13 mouse cellular contexts compared by ENCODE assay signal in the genomic region with DNA sequence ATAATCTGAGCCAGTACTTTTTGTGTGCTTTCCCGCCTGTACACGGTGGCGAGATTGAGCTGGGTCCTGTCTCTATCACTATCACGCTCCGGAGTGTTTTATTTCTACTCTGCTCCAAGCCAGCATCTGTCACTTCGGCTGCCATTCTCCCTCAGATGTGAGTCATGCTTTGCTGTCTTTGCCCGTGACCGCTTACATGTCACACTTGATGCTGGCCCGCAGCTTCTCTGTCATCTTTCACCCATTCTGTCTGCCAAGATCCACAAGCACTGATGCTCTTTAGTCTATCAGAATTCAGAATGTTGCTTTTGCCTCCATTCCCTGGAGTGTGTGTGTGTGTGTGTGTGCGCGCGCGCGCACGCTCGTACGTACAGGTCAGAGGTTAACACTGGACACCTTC. TPM values are rescaled to one million over a fixed set of nuclear protein-coding genes. Genes with fewer than 3 reads are reported as not detected.
DNase-seq lines count a peak whose midpoint lies in the region; ATAC-seq lines count a peak whose summit lies in the region.
"Had no signal": no experiment of that assay in that cellular context is flagged by ENCODE, and none has a peak within 500 bp of the region (broad histone marks: within the 10 kb centered on the region; RNA-seq: fewer than 3 reads in every experiment).

No protein-coding gene starts in this region.

- ATAC-seq in neural tube, embryonic 13.5 days (ENCODE audit: low read depth) = no peak
- ATAC-seq: activated CD4-positive, CD25-positive, alpha-beta regulatory T cell, adult 4 months had no signal

- H3K9me3 ChIP-seq in neural tube, embryonic 13.5 days = no peaks in the 10 kb centered on the region

- DNase-seq in adrenal gland, postnatal 14 days = peak; percentile 62
- no peak for DNase-seq in adrenal gland, adult 8-10 months
- DNase-seq in neural tube, embryonic 10.5 days (ENCODE audit: extremely low spot score, low spot score) = no peak
- peak; percentile 14 for DNase-seq in lung, postnatal 36 days
- DNase-seq in gastrocnemius, postnatal 36 days = no peak
- DNase-seq in cerebellum, postnatal 14 days = no peak
- no peak for DNase-seq in kidney, adult 8-10 months
- DNase-seq: kidney, adult 2 months; spleen, adult 18-20 months had no signal

- no peak overlapping the region for H3K4me3 ChIP-seq in neural tube, embryonic 13.5 days

- WGBS in neural tube, embryonic 13.5 days = 94% methylated on average over 17 of the region's 17 CpGs

- no peak overlapping the region for H3K9ac ChIP-seq in neural tube, embryonic 13.5 days
- H3K9ac ChIP-seq: liver, embryonic 14.5 days had no signal

- H3K36me3 ChIP-seq in neural tube, embryonic 13.5 days = no peaks in the 10 kb centered on the region

- intact Hi-C loops in gastrocnemius, postnatal 36 days (cut with DNase I) = no loop called here

- no peak overlapping the region for H3K4me2 ChIP-seq in neural tube, embryonic 13.5 days

- H3K27ac ChIP-seq in neural tube, embryonic 13.5 days (replicated peaks) = peak overlapping the region; percentile 91
- H3K27ac ChIP-seq: liver, embryonic 14.5 days had no signal

- no peaks in the 10 kb centered on the region for H3K27me3 ChIP-seq in neural tube, embryonic 13.5 days

- H3K4me1 ChIP-seq in neural tube, embryonic 13.5 days (replicated peaks) = peaks cover 33% of the 10 kb centered on the region

RNA-seq across cellular contexts. Expression of a gene that starts 33.5 kb away (rescaled TPM):
- total RNA-seq in adrenal gland, postnatal 14 days (2021) = 1.6 and 3.5 TPM in 2 replicates
- 1 to 10 TPM in 3 of 4 experiments, under 1 TPM in 1; 0.81 to 7.0 (median 4.1) TPM for total RNA-seq in adrenal gland, adult 8-10 months (2022)
- 0.39 and 0.98 TPM in 2 replicates for polyA plus RNA-seq in neural tube, embryonic 13.5 days (2015; fragmentation: Nextera tagmentation; extraction: Ambion mirVana)
- total RNA-seq in gastrocnemius, postnatal 36 days (2021) = 1 to 10 TPM; 2.5 to 3.4 TPM
- total RNA-seq: MEL had no signal

Comparison
In these comparisons a context has a peak if more than half of its experiments do, and no peak if none do; other contexts are left out.
1. DNase-seq: peak in adrenal gland, postnatal 14 days (single experiment) and lung, postnatal 36 days (single experiment); none in adrenal gland, adult 8-10 months (single experiment), neural tube, embryonic 10.5 days (single experiment), gastrocnemius, postnatal 36 days (0 of 2), cerebellum, postnatal 14 days (0 of 2) and kidney, adult 8-10 months (0 of 2).